Mouse (Mus musculus) lung, postnatal 14 days (tissue): ENCODE measurements around the gene B4galt1.

Experiments
- DNase-seq: peaks from one replicate; pipeline ENCODE4 v3.0.0; 2021

Gene B4galt1

DNA sequence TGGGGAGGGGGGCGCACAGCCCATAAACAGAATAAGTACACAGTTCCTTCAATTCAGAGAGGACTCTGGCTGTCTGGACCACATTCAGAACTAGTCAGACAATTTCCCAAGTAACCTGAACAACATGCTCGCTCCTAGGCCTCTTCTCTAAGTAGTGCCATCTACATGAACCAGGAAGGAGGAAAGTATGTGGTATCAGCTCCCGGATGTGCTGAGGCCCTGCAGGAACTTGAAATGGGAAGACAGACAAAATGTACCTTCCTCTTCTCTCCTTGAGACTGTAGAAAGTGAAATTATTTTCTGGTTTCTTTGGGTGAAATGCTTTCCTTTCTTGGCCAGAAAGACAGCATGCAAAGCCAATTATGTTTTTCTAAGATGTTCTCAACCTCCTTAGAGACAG lies 38.7 kb downstream of the B4galt1 start:
- no peak for DNase-seq

GRCm38 (mm10) chr4:40814359-40814758 lies 39.4 kb downstream of the B4galt1 start:
- no peak for DNase-seq

DNA sequence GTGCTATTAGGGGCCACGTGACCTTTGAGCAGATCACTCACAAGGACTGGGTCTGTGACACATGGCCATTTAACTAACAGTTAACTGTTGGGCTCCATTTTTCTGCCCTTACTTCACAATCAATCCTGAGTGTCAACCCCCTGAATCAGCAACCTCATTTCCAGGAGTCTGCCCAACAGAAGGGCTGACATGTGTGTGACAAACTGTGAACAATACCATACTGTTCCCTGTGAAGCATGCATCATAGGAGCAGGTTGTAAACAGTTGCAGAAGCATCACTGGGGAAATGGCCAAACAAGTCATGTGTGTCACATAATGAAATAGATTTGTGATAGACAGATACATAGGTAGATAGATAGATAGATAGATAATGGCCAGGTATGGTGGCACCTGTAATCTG lies 40.9 kb downstream of the B4galt1 start:
- no peak for DNase-seq

DNA sequence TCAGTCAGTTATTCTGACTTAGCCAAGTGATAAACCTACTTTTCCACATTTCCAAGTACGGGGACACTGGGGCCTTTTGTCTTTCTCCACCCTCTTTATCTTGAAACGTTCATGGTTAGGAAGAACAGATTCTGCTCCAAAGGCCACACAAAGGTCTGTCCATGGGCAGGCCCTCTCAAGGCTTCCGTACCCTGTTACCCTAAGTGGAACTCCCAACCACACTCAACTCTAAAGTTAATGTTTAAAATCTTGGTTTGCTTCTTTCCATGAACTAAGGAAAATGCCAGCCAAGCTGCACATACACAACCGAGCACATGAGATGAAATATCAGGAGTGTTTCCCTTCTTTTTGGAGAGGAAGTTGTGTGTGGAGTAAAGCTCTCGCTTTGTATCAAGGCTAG lies 43.3 kb downstream of the B4galt1 start:
- DNase-seq: no peak

- no peak for DNase-seq
Measured at GRCm38 (mm10) chr4:40807382-40807781, 46.4 kb downstream of the B4galt1 start.

DNA sequence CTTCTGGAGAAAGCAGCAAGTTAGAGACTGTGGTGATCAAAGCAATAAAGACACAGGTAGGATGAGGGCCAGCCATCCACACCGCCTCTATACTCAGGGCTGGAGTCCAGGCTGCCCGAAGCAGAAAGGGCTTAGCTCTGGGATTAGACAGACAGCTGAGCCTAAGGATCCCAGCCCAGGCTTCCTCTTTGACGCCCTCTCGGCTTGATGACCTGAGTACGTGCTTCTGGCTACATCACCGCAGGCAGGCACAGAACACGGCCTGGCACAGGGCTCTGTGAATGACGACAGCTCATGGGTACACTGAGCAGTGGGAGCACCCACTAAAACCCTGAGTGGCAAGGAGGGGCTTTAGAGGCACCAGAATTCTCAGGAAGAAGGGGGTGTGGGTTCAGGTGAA lies 48.4 kb downstream of the B4galt1 start:
- DNase-seq: no peak

GRCm38 (mm10) chr4:40802787-40803186 lies 51.0 kb downstream of the B4galt1 start:
- no peak for DNase-seq

DNA sequence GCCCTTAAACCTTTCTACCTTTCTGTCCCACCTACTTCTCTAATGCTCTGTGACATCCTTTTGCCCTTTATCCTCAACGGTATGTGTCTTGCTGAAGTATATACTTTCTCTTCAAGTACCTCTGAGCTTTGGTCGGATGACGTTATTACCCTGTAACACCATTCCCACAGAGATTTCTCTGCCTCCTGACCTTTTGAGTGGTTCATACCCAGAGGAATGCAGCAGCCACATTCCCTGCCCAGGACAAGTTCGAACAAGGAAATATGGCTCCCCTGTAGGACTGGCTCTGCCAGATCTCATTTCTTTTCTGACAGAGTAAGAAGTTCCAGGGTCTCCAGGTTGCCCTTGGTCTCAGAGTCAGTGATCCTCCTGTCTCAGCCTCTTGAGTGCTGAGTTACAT lies 51.9 kb downstream of the B4galt1 start:
- no peak for DNase-seq

GRCm38 (mm10) chr4:40800873-40801272 lies 52.9 kb downstream of the B4galt1 start:
- no peak for DNase-seq

DNA sequence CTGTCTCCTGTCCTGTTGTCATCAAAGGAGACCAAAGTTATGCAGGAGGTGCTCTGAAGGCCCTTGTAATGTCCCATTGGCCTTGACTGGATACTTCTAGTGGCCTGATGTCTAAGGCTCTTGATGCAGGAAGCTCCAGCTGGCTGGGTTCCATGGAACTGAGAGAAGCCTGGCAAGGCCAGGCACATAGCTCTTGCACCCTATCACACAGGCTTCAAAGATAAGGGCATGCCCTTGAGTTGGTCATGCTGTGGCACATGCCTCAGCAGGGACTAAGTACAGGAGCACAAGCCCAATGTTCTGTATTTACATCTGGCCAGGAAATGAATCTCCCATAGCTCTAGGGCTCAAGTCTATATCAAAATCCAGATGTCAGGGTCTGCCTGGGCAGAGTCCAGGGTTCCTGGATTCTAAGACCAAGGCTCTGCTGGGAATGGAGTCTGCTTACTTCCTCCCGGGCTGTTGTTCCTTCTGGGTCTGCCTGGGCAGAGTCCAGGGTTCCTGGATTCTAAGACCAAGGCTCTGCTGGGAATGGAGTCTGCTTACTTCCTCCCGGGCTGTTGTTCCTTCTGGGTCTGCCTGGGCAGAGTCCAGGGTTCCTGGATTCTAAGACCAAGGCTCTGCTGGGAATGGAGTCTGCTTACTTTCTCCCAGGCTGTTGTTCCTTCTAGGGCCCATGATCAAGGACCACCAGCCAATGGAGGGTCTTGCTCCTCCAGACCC lies 54.8 kb downstream of the B4galt1 start:
- peak; percentile 46 for DNase-seq

GRCm38 (mm10) chr4:40795761-40796160 lies 58.0 kb downstream of the B4galt1 start:
- no peak for DNase-seq

DNA sequence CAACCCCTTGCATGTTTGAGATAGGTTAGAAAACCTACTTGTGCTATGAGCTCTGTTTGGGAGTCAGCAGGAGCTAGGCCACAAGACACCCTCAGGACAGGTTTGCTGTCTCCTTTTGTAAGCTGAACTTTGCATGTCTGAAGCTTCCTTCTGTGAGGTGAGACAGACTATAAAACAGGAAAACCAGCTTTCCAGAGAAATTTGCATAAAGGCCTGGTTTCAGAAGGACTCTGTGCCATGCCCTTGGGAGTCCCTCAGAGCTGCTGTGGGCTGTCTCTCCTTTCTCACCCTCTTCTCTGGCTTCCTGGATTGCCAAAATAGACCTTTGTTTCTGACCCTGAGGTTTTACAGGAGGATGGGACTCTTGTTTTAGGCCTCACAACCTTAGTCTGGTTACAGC lies 59.5 kb downstream of the B4galt1 start:
- DNase-seq: no peak

GRCm38 (mm10) chr4:40791176-40791575 lies 62.6 kb downstream of the B4galt1 start:
- DNase-seq: no peak

DNA sequence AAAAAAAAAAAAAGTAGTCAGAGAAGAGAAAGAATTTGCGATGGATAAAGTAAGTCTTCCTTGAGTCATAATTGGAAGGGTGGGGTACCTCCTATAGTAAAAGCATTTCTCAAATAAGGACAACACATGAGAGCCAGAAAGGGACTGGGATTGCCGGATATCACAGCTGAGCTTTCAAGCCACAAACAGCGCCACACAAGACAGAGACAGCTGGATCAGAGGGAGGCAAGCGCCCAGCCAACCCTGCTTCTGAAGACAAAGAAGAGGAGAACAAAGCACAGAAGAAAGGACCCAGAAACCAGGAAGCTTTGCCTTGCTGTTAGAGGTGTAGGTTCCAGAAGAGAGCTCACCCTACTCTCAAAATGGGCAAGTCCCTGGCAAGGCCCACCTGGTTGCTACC lies 67.2 kb downstream of the B4galt1 start:
- no peak for DNase-seq

GRCm38 (mm10) chr4:40785620-40786166 lies 68.1 kb downstream of the B4galt1 start:
- no peak for DNase-seq

DNA sequence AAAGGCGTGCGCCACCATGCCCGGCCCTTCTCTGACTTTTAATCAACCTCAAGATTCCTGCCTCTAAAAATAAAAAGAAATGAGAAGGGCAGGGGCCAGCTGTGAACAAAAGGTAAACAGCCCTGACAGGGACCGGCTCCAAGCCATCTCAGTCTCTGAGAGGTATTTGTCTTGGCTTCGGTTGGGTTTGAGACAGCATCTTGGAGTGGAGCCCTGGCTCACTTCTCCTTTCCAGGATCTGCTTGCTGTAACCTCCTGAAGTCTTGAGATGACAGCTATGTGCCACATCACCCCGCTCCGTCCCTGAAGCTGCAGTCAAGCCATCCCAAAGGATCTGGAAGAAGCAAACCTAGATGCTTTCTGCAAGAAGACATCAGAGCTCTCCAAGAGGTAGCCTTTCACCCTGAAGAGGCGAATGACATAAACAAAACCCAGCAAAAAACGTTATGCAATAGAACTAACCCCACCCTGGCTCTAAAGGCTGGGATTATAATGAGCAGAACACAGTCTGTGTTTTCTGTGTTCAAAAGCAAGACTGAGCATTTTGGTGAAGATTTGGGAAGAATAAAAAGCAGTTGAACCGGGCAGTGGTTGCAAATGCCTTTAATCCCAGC lies 69.1 kb downstream of the B4galt1 start:
- peak; percentile 63 for DNase-seq

DNA sequence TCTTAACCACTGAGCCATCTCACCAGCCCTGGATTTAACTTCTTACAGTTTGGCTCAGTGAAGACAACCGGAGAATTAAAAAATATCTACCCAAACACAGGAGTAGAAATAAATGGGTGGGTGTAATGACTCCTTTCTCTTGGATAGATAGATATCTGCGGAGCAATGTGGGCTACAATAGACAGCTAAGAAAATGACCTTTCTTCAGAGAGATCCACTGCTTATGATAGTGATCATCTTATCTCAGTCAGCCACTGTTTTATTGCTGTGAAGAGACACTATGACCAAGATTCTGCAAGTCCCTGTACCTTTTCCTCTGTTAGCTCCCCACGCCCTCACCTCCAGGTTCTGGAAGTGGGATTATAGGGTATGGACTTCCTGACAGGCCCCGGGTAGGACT lies 70.8 kb downstream of the B4galt1 start:
- DNase-seq: no peak

DNA sequence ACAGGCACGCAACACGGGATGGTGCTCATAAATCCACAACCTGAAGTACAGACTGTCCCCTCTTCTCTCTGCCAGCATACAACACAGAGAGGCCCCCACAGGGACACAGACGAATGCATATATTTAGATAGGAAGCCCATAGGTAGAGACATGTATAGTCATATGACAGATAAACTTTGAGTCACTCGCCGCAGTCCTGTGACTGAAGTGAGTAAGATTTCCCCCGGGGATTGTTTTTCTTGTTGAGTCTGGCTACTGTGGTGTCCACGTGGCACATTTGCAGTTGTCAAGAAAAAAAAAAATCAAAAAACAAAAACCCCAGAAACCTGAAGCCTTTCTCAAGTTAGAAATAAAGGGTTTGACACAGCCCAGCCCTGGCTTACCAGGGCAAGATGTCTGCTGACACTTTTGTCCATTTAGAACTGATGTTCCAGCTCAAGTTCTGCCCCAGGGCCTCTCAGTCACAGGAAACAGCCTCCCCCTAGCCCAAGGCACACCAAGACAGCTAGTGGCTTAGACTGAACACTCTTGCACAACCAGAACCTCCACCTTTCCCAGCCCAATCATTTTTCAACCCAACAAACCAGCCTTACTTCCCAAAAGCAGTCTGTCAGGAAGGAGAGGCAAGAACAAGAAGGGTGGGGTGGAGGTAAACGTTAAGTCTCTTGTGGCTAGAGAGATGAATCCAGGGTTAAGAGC lies 71.9 kb downstream of the B4galt1 start:
- no peak for DNase-seq

DNA sequence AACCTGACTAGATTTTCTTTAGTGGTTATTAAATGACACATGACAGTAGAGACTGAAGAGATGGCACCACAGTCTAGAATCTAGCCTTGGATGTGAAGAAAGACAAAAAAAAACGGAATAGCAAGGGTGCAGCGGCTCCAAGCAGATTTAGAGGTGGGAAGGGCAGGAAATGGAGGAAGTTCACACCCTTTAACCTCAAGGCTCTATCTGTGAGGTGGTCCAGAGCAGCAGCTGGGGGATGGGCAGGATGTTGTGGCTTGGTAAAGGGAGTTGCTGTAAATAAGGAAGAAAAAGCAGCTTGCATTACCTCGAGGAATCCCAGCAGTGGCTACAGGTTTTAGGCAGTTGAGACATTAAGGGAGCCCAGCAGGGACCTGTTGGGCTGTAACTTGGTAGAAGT lies 72.7 kb downstream of the B4galt1 start:
- peak; percentile 65 for DNase-seq

- no peak for DNase-seq
Measured at GRCm38 (mm10) chr4:40778656-40779055, 75.1 kb downstream of the B4galt1 start.

- DNase-seq: no peak
Measured at GRCm38 (mm10) chr4:40777116-40777515, 76.7 kb downstream of the B4galt1 start.

GRCm38 (mm10) chr4:40776416-40776815 lies 77.4 kb downstream of the B4galt1 start:
- no peak for DNase-seq

DNA sequence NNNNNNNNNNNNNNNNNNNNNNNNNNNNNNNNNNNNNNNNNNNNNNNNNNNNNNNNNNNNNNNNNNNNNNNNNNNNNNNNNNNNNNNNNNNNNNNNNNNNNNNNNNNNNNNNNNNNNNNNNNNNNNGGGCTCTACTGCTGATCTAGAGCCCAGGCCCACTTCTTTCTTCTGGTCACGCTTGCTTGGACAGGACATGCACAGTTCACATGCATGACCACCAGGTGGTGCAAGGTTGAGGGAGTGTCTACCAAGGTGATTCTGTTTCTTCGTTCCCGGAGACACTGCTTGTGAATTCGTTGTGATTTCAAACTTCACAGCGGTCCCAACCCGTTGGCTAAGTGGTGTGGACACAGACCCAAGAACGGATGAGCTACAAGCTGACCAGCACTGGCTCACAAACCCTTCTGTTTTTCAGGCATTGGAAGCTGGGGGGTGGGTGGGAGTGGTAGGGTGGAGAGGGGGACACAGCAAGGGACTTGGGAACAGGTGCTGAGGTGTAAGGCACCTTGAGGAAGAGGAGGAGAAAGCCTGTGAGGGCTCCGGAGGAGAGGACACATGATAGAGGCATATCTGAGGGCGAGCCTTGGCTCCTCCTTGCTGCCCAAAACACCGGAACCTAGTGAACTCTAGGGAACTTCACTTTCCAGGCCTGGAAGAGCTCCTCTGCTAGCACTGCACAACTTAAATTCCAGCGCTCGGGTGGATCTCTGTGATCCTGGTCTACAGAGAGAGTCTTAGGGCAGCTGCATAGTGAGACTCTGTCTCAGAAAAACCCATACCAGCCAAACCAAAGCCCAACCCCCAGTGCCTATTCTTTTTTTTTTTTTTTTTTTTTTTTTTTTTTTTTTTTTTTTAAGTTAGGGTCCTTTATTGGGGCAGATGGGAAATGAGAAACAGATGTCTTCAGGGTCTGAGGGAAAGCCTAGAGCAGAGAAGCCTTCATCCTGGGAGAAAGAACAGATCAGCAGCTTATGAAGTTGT lies 79.2 kb downstream of the B4galt1 start:
- peak; percentile 83 for DNase-seq
